Mouse (Mus musculus): ENCODE data around the gene Ralgps2. TPM values are rescaled to one million over a fixed set of nuclear protein-coding genes. Genes with fewer than 3 reads are reported as not detected.
A peak's percentile ranks its signal among the peaks of the same experiment; 100 is the strongest.

Ralgps2 gene
- polyA plus RNA-seq, 1 experiment from 2014 or later, result 5.8 TPM

DNA sequence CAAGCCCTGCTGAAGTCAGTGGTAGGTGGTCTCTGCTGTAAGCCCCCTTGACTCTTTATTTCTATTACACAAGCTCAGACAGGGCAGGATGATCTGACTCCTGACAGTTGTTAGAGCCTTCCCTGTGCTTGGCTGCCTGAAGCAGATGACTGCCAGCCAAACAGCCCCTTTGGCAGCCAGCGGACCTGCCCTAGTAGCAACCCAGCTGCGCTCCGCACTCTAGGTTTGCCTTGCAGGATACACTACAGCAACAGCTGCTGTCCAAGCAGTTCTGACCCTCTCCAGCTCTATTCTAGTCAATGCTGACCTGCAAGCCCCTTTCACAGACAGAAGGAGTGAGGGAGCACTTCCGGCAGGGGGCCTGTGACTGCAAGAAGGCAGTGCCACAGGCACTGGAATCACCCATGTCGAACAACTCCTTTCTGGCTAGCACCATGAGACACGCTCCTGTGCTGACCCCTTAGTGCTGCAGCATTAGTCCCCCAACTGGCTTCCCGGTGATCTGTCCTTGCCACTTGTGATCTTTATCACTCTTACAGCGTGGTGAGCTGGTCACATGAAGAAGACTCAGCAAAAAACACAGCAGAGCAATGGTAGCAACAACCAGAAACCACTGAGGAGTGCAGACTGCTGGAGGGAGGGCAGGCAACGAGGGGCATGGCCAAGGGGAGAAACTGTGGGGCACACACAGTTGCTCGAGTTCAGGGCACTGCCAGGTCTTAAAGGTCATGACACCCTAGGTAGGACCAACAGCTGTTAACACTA lies 8.1 kb downstream of the Ralgps2 start:
- no peaks in the 10 kb centered on the region for H3K36me3 ChIP-seq (ENCODE audit: inconsistent target)
- H3K79me2 ChIP-seq (ENCODE audit: inconsistent target), result no peaks in the 10 kb centered on the region; the same call in 1 of the 2 replicates
- no peak overlapping the region for H3K27ac ChIP-seq
- no peak overlapping the region for H3K4me3 ChIP-seq (ENCODE audit: inconsistent target)
- 72% methylated on average over 10 of the region's 10 CpGs for WGBS (ENCODE audit: missing documents)

DNA sequence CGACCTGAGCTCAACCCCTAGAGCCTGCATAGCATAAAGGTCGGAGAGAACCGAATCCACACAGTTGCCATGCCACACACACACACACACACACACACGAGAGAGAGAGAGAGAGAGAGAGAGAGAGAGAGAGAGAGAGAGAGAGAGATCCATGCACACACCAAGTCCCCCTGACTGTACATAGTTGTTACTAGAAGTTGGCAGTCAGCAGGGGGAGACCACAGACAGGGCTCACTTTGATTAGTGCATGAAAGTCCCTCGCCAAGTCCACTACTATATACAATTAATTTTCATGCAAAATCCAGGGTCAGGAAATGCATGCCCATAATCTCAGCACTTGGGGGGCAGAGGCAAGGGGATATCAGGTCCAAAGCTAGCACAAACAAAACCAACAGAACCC lies 9.2 kb downstream of the Ralgps2 start:
- 74% methylated on average over 5 of the region's 5 CpGs for WGBS (ENCODE audit: missing documents)
- Histone ChIP-seq H3K79me2 (ENCODE audit: inconsistent target) (no peaks in the 10 kb centered on the region; the same call in 1 of the 2 replicates), H3K4me3 (ENCODE audit: inconsistent target) (no peak overlapping the region), H3K36me3 (ENCODE audit: inconsistent target) (no peaks in the 10 kb centered on the region), H3K27ac (no peak overlapping the region)

DNA sequence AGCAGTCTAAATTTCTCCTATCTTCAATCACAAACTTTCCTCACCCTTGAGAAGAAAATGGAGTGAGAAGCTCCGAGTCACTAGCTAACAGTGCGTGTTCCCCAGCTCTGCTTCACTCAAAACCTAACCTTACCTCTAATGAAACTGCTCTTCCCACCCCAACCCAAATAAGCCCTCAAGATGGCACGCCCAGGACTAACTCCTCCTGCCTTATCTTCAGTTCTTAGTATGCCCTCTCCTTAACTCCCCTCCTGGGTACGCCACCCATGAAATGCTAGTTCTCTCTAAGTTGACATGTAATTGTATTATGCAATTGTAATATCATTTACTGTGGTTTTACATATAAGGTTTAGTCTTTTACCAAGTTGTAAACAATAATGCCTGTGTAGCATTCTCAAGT lies 11.2 kb downstream of the Ralgps2 start:
- 95% methylated on average over 4 of the region's 4 CpGs for WGBS (ENCODE audit: missing documents)
- H3K36me3 ChIP-seq (ENCODE audit: inconsistent target), result no peaks in the 10 kb centered on the region
- H3K4me3 ChIP-seq (ENCODE audit: inconsistent target), result no peak overlapping the region
- H3K79me2 ChIP-seq (ENCODE audit: inconsistent target), result no peaks in the 10 kb centered on the region; the same call in 1 of the 2 replicates
- no peak overlapping the region for H3K27ac ChIP-seq

DNA sequence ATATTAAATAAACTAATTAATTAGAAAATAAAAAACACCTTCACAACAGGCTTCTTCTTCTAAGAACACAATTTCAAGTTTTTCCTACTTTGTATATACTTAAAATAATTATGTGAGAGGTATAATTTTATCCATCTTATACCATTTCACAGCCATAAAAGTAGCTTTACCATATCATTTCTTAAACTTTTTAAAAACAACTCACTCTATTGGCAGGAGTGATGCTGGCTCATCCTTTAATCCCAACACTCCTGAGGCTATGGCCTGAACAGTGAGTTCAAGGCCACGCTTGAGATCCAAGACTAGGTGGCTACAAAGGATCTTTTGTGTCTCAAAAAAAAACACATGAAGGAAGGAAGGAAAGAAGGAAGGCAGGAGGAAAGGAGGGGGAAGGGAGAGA lies 15.9 kb downstream of the Ralgps2 start:
- no peaks in the 10 kb centered on the region for H3K79me2 ChIP-seq (ENCODE audit: inconsistent target)
- WGBS (ENCODE audit: missing documents), result 100% methylated on average over 1 of the region's 1 CpGs
- no peak overlapping the region for H3K27ac ChIP-seq
- H3K36me3 ChIP-seq (ENCODE audit: inconsistent target), result no peaks in the 10 kb centered on the region
- no peak overlapping the region for H3K4me3 ChIP-seq (ENCODE audit: inconsistent target)

DNA sequence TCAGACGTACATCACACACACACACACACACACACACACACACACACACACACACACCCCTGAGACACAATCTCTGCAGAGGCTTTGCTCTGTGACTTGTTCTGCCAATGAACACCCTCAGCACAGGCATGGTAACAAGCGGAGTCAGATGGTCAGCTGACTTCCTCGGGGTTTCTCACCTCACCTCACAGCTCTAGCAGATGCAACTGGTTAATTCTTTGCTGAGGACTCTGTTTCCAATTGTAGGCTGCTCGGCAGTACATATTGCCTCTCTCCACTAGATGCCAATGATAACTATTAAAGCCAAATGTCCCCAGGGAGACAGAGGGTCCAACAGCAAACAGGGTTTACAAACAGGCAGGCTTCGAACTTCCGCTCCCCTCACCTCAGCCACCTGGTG lies 16.5 kb downstream of the Ralgps2 start:
- 77% methylated on average over 6 of the region's 6 CpGs for WGBS (ENCODE audit: missing documents)
- Histone ChIP-seq H3K36me3 (ENCODE audit: inconsistent target) (no peaks in the 10 kb centered on the region), H3K79me2 (ENCODE audit: inconsistent target) (no peaks in the 10 kb centered on the region), H3K4me3 (ENCODE audit: inconsistent target) (no peak overlapping the region), H3K27ac (no peak overlapping the region)

DNA sequence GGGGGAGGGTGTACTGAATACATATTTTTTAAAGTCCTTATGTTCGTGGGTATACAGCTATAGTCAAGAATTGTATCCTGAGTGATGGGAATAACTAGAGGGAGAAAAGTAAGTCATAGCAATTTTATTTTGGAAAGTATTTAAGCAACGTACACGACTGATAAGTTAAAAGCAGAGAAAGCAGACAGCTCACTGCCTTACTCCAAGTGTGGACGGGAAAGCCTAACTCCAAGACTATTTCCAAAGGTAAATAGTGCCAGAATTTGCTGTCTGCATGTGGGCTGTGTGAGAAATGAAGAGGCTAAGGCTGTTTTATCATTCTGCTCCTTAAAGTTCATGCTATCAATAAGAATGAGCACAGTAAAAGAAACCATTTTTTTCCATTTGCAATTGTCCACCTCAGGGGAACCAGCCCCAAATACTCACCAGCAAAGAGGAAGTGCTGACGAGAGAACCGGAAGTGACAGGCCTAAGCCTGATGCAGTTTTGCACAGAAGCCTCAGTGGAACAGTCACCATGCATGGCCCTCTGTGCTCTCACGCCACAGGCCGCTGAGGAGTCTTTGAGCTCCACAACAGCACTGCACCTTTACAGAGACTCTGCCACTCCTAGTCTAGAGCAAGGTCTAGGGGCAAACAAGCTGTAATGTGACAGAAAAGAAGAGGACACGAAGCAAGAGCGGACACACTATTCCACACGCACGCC lies 18.0 kb downstream of the Ralgps2 start:
- H3K4me3 ChIP-seq (ENCODE audit: inconsistent target), result no peak overlapping the region
- peak overlapping the region; percentile 57 for H3K27ac ChIP-seq
- no peaks in the 10 kb centered on the region for H3K36me3 ChIP-seq (ENCODE audit: inconsistent target)
- H3K79me2 ChIP-seq (ENCODE audit: inconsistent target), result no peaks in the 10 kb centered on the region
- 72% methylated on average over 12 of the region's 12 CpGs for WGBS (ENCODE audit: missing documents)

DNA sequence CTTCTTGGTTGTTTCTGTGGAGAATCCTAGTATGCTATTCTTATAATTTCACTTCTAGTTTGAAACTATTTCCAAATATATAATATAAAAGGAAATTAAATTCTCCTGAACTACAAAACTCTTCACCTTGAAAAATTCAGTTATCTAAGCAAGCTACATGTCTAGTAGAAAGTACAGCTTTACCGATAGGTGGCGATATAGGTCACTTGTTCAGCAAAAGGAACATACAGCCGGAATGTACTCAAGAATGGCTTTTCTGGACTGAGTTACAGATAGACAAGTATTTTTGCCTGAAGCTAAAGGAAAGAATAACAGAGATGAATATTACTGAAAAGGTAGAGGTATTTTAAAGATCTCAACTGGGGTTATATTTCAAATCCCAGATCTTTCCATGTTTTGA lies 22.0 kb downstream of the Ralgps2 start:
- no peak overlapping the region for H3K4me3 ChIP-seq (ENCODE audit: inconsistent target)
- no peaks in the 10 kb centered on the region for H3K36me3 ChIP-seq (ENCODE audit: inconsistent target)
- WGBS (ENCODE audit: missing documents), result 11% methylated on average over 3 of the region's 3 CpGs
- no peak overlapping the region for H3K27ac ChIP-seq
- H3K79me2 ChIP-seq (ENCODE audit: inconsistent target), result no peaks in the 10 kb centered on the region

DNA sequence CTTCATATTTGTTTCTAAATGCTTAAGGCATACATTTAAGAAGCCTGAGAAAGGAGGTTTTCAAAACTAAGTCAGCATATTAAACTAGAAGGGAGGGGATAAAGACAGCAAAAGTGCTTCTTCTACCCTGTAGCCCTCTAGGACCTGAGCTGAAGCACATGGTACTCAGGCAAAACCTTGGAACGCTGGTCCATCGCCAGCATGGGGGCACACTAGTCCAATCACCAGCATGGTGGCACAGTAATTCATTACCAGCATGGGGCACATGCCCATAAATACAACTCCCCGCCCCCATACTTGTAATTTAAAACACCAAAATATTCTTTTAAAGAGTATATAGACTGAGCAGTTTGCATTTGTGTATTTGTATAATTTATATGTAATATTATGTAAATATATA lies 23.1 kb downstream of the Ralgps2 start:
- no peak overlapping the region for H3K27ac ChIP-seq

DNA sequence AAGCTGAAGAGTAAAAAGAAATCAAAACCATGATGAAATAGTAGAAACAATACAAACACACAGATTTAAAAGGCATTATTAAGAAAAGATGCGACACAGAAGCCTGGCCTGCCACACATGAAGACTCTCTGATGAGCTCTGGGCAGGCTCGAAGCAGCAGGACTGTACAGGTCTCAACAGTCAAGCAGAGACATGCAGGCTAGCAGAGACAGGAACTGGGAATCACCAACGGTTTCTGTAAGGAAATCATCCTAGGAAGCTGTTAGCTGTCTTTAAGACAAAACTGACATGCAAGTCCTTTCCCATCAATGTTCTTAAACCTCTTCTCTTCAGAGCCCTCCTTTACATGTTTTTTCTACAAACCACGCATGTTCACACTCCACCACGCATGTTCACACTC lies 24.5 kb downstream of the Ralgps2 start:
- WGBS (ENCODE audit: missing documents), result 88% methylated on average over 5 of the region's 5 CpGs

More for the DNA sequence above, 23.1 kb downstream of the Ralgps2 start:
- no peaks in the 10 kb centered on the region for H3K36me3 ChIP-seq (ENCODE audit: inconsistent target)
- no peak overlapping the region for H3K4me3 ChIP-seq (ENCODE audit: inconsistent target)
- H3K79me2 ChIP-seq (ENCODE audit: inconsistent target), result no peaks in the 10 kb centered on the region
- 94% methylated on average over 3 of the region's 3 CpGs for WGBS (ENCODE audit: missing documents)

DNA sequence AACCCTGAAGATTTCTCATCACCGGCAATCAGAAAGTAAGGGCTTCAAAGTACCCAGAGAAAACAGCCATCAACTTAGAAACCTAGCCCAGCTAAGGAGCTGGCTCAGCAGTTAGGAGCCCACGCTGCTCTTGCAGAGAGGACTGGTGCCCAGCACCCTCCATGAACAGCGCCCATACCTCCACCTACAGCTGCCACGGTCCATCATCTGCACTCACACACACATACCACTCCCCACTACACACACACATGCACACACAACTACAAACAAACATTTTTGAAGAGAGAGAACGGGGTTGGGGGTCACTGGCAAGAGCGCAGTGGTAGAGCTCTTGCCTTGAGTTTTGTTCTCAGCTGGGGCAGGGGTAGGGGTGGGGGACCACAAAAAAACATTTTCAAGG lies 26.2 kb downstream of the Ralgps2 start:
- H3K4me3 ChIP-seq (ENCODE audit: inconsistent target), result no peak overlapping the region
- no peaks in the 10 kb centered on the region for H3K79me2 ChIP-seq (ENCODE audit: inconsistent target)
- H3K36me3 ChIP-seq (ENCODE audit: inconsistent target), result no peaks in the 10 kb centered on the region
- WGBS (ENCODE audit: missing documents), result 96% methylated on average over 6 of the region's 6 CpGs
- no peak overlapping the region for H3K27ac ChIP-seq

More for the DNA sequence above, 24.5 kb downstream of the Ralgps2 start:
- Histone ChIP-seq H3K79me2 (ENCODE audit: inconsistent target) (no peaks in the 10 kb centered on the region), H3K36me3 (ENCODE audit: inconsistent target) (no peaks in the 10 kb centered on the region), H3K27ac (no peak overlapping the region), H3K4me3 (ENCODE audit: inconsistent target) (no peak overlapping the region)

DNA sequence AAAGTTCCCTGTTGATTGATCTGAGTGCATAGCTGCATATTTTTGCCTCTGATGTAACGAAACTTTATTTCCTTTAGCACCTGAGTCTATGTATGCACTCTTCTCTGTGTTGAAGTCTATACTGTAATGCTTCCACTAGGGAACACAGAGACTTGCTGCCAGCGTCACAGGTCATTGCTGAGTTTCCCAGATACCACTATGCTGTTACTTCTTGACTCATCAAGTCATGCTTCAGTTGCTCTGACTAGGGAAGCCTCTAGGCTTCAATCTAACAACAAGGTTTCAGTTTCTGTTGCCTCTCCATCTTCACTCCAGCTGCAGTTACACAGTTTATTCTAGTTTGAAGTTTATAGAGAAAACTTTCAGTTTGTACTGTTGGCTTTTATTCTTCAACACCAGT lies 28.5 kb downstream of the Ralgps2 start:
- no peaks in the 10 kb centered on the region for H3K79me2 ChIP-seq (ENCODE audit: inconsistent target)
- no peak overlapping the region for H3K4me3 ChIP-seq (ENCODE audit: inconsistent target)
- no peak overlapping the region for H3K27ac ChIP-seq
- 72% methylated on average over 2 of the region's 2 CpGs for WGBS (ENCODE audit: missing documents)
- no peaks in the 10 kb centered on the region for H3K36me3 ChIP-seq (ENCODE audit: inconsistent target)

DNA sequence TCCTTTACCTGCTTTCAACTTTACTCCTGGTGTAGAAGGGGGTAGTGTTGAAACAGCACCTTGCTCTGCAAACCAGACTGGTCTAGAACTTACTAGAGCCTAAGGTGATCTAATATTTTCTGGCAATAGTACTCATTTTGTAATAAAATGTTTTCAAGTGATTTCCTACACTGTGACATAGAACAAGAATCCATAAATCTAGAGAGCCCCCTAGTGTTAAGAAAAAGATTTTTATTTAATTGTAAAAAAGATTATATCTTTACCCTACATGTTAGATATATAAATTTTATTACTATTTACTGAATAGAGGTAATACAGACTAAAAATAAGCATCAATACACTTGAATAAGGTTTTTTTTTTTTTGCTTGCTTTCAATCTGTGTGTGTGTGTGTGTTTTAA lies 29.6 kb downstream of the Ralgps2 start:
- Histone ChIP-seq H3K79me2 (ENCODE audit: inconsistent target) (no peaks in the 10 kb centered on the region), H3K36me3 (ENCODE audit: inconsistent target) (no peaks in the 10 kb centered on the region), H3K27ac (no peak overlapping the region), H3K4me3 (ENCODE audit: inconsistent target) (no peak overlapping the region)

DNA sequence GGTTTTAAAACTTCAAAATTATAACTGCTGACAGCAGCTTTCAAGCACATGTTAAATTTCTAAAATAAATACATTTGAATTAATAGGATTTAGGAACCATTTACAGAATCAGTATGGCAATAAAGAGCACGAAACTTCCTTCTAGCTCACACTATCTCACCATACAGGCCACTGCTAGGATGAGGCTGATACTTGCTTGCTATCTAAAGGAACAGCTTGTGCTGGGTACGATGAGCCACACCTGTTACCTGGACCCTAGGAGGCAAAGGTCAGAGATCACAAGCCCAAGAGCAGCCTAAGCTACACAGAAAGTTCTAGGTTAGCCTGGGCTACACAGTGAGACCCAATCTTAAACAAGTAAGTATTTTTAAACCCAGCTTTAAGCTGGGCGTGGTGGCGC lies 30.2 kb downstream of the Ralgps2 start:
- no peak overlapping the region for H3K4me3 ChIP-seq (ENCODE audit: inconsistent target)
- H3K27ac ChIP-seq, result no peak overlapping the region
- no peaks in the 10 kb centered on the region for H3K79me2 ChIP-seq (ENCODE audit: inconsistent target)
- 94% methylated on average over 4 of the region's 4 CpGs for WGBS (ENCODE audit: missing documents)
- no peaks in the 10 kb centered on the region for H3K36me3 ChIP-seq (ENCODE audit: inconsistent target)

DNA sequence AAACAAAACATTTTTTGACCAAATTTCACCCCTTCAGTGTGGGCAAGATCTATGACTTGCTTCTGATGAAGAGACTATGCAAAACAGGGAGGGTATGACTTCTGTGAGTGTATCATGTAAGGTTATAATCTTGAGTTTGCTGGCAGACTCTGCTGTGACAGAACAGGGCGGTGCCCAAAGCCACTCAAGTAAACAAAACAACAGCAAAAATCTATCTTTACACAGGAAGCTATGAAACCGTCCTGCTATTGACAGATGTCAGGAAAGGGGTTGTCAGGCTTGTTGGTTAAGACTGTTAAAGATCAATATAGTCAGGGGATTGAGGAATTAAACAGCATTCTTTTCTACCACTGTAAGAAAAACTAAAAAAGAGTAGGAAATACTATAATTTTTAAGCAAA lies 33.8 kb downstream of the Ralgps2 start:
- Histone ChIP-seq H3K36me3 (ENCODE audit: inconsistent target) (no peaks in the 10 kb centered on the region), H3K27ac (no peak overlapping the region), H3K4me3 (ENCODE audit: inconsistent target) (no peak overlapping the region), H3K79me2 (ENCODE audit: inconsistent target) (no peaks in the 10 kb centered on the region)
- 96% methylated on average over 2 of the region's 2 CpGs for WGBS (ENCODE audit: missing documents)

DNA sequence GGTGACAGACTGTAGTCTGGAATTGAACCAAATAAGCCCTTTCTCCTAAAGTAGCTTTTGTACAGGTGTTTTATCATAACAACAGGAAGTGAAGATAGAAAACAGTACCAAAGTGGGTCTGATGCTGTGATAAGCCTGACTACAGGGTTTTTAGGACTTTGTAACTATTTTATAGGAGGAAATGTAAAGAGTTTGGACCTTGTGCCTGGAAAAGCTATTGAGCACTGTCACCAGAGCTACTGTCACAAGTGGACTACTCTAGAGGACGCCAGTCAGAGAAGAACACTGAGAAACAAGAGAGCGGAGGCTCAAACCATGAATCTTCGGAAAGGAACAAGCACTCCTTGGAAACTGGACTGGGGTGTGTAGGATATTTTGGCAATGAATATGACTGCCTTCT lies 35.5 kb downstream of the Ralgps2 start:
- Histone ChIP-seq H3K27ac (no peak overlapping the region), H3K4me3 (ENCODE audit: inconsistent target) (no peak overlapping the region), H3K36me3 (ENCODE audit: inconsistent target) (no peaks in the 10 kb centered on the region), H3K79me2 (ENCODE audit: inconsistent target) (no peaks in the 10 kb centered on the region)
- WGBS (ENCODE audit: missing documents), result 89% methylated on average over 3 of the region's 3 CpGs
